Mouse (Mus musculus) adrenal gland, postnatal 4 days (tissue): ENCODE results near the gene Bace2. TPM values are rescaled to one million over a fixed set of nuclear protein-coding genes. Genes with fewer than 3 reads are reported as not detected.

ENCODE experiments used
- DNase-seq, 2 experiments: peaks; one replicate each; pipeline ENCODE4 v3.0.0; 2021 to 2022; ENCODE audit warnings: low spot score in 2 of 2, mixed read lengths in 2 of 2
- total RNA-seq, 2 experiments: library from RNA; stranded (reverse); gene quantifications; 2 replicates each; pipeline ENCODE4 v1.2.3; 2021

Gene Bace2
- total RNA-seq, 2 experiments from 2014 or later, result 17.2 to 18.3 TPM

- no peak for DNase-seq
These were observed 41.5 kb downstream of the Bace2 start for GRCm38 (mm10) chr16:97397945-97398531.

GRCm38 (mm10) chr16:97399991-97400390 is 43.4 kb downstream of the Bace2 start:
- DNase-seq, result no peak

GRCm38 (mm10) chr16:97401741-97402140 is 45.2 kb downstream of the Bace2 start:
- DNase-seq, result no peak

- DNase-seq, result no peak
These were observed 45.8 kb downstream of the Bace2 start for GRCm38 (mm10) chr16:97402213-97402785.

- DNase-seq, result no peak
These were observed 49.0 kb downstream of the Bace2 start for GRCm38 (mm10) chr16:97405476-97406012.

GRCm38 (mm10) chr16:97417896-97418542 is 61.5 kb downstream of the Bace2 start:
- DNase-seq, result peak; percentile 4 to 21

- DNase-seq, result no peak
These were observed 62.4 kb downstream of the Bace2 start for GRCm38 (mm10) chr16:97418749-97419453.

GRCm38 (mm10) chr16:97421671-97422070 is 65.1 kb downstream of the Bace2 start:
- no peak for DNase-seq

GRCm38 (mm10) chr16:97423627-97424026 is 67.1 kb downstream of the Bace2 start:
- no peak for DNase-seq

- no peak for DNase-seq
These were observed 71.5 kb downstream of the Bace2 start for GRCm38 (mm10) chr16:97428026-97428425.

- no peak for DNase-seq
These were observed 73.5 kb downstream of the Bace2 start for GRCm38 (mm10) chr16:97430091-97430490.

GRCm38 (mm10) chr16:97431328-97431727 is 74.8 kb downstream of the Bace2 start:
- peak; percentile 12 to 13 for DNase-seq

- DNase-seq, result no peak
These were observed 77.7 kb downstream of the Bace2 start for GRCm38 (mm10) chr16:97434206-97434605.

- DNase-seq, result no peak
These were observed 81.0 kb downstream of the Bace2 start for GRCm38 (mm10) chr16:97437448-97438056.

- no peak for DNase-seq
These were observed 81.6 kb downstream of the Bace2 start for GRCm38 (mm10) chr16:97438191-97438590.

GRCm38 (mm10) chr16:97441967-97442366 is 85.4 kb downstream of the Bace2 start:
- no peak for DNase-seq

- DNase-seq, result peak in 1 of 2 experiments; percentile 12
These were observed 87.2 kb downstream of the Bace2 start for GRCm38 (mm10) chr16:97443670-97444263.

GRCm38 (mm10) chr16:97447386-97447785 is 90.8 kb downstream of the Bace2 start:
- DNase-seq, result no peak

- DNase-seq, result no peak
These were observed 103.3 kb downstream of the Bace2 start for GRCm38 (mm10) chr16:97459831-97460230.

- no peak for DNase-seq
These were observed 104.7 kb downstream of the Bace2 start for GRCm38 (mm10) chr16:97461271-97461670.
